Mouse (Mus musculus) layer of hippocampus, postnatal 14 days (tissue): ENCODE measurements around the gene Slk. TPM values are rescaled to one million over a fixed set of nuclear protein-coding genes. Genes with fewer than 3 reads are reported as not detected.
"Not testable (repeated sequence)": the region's sequence is repeated elsewhere in the genome, so short reads cannot be mapped to it uniquely, and the experiment has no call there.

ENCODE experiments used
- DNase-seq, 2 experiments: peaks; one replicate each; pipeline ENCODE4 v3.0.0; 2021 to 2022; ENCODE audit warnings: low spot score in 2 of 2, mixed read lengths in 1 of 2
- total RNA-seq, 2 experiments: library from RNA; stranded (reverse); gene quantifications; 2 replicates each; pipeline ENCODE4 v1.2.3; 2021

Gene Slk
- total RNA-seq, 2 experiments from 2014 or later: 56.5 to 60.7 TPM

DNA sequence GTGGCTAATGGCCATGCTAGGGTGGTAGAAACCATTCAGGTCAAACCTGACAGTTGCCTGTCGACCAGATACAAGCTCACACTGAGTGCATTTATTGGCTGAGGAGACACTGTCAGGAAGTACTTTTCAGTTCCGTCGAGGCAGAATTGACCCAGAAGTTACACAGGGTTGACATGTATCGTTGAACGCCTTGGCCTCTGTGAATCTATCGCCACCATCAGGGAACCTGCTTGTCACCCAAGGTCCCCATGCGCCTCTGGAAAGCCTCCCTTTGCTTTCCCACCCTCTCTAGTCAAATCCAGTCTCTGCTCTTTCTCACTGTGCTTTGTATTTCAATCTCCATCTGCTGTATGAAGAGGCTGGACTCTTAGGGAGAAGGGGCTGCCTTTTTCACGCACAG lies 13.5 kb upstream of the Slk start:
- DNase-seq: no peak

DNA sequence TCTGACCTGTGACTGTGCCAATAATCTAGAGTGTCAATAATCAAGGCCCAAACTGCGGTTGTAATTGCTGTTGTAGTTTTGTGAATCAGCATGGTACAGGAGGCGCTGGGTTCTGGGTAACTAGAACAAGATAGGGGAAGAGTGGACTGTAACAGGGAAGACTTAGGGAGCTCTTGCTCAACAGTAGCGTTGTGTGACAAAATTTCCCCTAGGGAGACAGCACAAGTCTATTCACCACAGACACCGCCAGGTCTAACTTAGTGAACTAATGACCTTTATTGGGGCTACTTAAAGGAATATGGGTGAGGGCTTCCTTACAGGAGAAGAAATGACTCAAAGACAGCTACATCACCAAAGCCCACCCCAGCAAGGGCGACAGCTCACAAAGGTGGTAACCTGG lies 9.4 kb upstream of the Slk start:
- DNase-seq: no peak

DNA sequence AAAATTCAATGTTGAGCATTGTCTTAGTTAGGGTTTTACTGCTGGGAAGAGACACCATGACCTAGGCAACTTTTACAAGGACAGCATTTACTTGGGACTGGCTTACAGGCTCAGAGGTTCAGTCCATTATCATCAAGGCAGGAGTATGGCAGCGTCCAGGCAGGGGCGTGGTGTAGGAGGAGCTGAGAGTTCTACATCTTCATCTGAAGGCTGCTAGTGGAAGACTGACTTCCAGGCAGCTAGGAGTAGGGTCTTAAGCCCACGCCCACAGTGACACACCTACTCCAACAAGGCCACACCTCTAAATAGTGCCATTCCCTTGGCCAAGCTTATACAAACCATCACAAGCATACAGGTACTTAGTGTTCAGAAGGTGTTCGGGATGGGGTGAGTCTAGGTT lies 7.5 kb upstream of the Slk start:
- DNase-seq: not testable (repeated sequence)

- DNase-seq: no peak
These were observed 5.8 kb upstream of the Slk start for GRCm38 (mm10) chr19:47573718-47574117.

GRCm38 (mm10) chr19:47578581-47579224 lies 775 bp upstream of the Slk start:
- DNase-seq: no peak

GRCm38 (mm10) chr19:47579788-47580631 lies 532 bp downstream of the Slk start:
- peak in 1 of 2 experiments; percentile 18 for DNase-seq

GRCm38 (mm10) chr19:47585772-47586171 lies 6.3 kb downstream of the Slk start:
- no peak for DNase-seq

DNA sequence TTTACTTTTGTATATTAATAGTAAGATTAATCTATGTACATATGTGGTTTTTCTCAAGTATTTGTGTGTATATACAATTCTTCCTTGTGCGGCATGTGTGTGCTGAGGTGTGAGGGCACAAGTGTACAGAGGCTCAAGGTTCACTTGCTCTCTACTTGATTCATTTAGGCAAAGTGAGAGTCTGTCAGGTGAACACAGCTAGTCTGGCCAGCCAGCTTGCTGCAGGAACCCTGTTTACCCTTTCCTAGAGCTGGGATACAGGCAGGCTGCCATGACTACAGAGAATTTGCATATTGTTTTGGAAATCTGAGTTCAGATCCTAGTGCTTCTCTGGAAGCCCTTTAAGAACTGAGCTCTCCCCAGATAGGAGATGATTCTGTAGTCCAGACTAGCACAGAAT lies 7.5 kb downstream of the Slk start:
- no peak for DNase-seq

- DNase-seq: no peak
These were observed 29.0 kb downstream of the Slk start for GRCm38 (mm10) chr19:47608513-47608912.

- no peak for DNase-seq
These were observed 34.0 kb downstream of the Slk start for GRCm38 (mm10) chr19:47613442-47613841.

DNA sequence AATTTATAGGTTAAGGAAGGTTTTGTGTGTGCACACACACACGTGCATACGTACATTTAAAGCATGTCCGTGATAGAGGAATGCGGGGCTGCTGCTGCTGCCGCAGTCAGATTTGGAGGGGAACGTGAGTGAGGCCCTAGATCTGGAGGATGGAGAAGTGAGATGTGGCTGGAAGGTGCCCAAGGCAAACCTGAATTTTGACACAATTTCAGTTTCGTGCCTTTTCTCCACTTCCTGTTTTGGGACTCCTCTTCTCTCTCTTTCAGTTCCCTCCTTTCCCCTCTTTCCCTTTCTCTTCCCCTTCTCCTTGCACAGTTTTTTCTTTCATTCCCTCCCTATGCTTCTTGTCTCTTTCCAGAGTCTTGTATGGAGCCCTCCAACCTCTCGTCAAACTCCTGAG lies 42.0 kb downstream of the Slk start:
- DNase-seq: no peak

GRCm38 (mm10) chr19:47624940-47625711 lies 45.6 kb downstream of the Slk start:
- DNase-seq: no peak

- DNase-seq: no peak
These were observed 48.0 kb downstream of the Slk start for GRCm38 (mm10) chr19:47627450-47627849.

DNA sequence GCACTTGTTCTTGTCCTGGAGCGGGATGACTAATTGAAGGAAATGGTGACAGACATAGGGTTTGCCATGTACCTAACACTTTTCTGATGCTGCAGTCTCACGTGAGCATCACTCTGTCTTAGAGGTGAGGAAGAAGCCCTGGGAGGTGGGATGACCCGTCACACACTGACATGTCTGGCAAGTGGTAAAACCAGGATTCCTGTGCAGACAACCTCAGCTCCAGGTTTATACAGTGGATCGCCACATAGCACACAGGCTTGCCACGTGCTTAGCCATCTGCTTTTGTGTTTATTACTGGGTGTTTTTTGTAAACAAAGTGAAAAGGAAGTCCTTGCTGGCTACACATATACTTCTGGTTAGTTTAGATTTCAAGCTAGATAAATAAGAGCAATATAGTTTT lies 49.6 kb downstream of the Slk start:
- DNase-seq: no peak

DNA sequence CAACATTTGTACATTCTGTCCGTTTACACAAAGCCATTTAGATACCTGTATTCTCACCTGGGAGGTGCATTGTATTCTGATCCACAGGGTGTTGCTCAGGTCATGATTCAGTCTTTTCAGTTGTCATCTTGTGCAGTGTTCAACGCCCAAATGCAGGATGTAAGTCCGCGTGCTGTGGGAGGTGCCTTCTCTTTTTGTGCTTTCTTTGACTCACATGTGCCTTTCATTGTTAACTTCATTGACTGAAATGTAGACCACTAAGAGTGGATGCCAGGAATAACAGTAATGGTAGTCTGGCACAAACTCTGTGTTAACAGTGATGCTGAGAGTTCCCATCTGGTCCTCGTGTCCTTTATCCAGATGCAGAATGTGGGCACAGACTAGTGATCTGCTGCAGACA lies 50.9 kb downstream of the Slk start:
- no peak for DNase-seq

DNA sequence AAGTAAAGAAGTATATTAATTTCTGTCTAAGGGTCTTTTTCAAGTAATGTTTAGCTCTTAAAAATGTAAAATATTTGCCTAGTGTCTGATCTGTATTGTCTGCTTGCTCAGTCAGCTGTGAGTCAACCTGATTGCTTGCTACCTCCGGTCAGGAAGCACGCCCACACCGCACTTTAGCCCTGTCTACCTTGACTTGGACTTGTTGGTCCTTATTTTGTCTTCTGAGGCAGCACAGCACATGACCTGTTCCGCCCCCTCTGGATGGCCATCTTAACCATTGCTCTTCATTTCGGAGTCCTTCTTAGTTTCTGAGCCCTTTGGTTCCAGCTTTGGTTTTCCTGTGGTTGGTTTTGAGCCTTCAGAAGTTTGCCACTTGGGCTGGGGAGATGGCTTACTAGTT lies 52.3 kb downstream of the Slk start:
- no peak for DNase-seq

DNA sequence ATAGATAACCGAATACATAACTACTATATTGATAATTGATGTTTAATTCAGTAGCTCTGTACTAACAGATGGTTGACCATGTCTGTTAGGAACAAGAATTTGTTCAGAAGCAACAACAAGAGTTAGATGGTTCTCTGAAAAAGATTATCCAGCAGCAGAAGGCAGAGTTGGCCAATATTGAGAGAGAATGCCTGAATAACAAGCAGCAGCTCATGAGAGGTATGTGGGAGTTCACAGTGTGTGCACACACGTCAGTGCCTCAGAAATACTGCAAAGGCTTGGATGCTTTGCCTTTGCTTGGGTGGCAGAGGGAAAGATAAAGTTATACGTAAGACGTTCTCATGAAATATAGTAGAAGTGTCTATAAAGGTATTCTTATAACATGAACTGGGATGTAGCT lies 55.9 kb downstream of the Slk start:
- DNase-seq: peak in 1 of 2 experiments; percentile 33

DNA sequence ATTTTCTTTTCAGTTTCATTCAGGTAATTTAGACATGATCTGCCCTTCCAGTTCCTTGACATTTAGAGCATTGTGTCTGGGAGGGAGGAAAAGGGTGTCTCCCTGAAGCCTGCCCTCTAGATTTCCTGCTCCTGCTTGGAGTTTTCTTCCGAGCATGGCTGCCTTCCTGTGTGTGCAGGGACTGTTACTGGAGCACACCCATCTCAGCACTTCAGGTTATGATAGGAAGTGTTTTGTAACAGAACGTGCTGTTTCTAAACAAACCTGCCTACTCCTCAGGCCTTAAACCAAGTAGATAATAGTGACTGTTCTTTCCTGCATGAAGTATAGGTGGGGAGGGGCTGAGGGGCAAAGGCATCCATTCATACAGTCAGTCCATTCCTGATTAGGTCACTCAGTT lies 64.4 kb downstream of the Slk start:
- DNase-seq: no peak

DNA sequence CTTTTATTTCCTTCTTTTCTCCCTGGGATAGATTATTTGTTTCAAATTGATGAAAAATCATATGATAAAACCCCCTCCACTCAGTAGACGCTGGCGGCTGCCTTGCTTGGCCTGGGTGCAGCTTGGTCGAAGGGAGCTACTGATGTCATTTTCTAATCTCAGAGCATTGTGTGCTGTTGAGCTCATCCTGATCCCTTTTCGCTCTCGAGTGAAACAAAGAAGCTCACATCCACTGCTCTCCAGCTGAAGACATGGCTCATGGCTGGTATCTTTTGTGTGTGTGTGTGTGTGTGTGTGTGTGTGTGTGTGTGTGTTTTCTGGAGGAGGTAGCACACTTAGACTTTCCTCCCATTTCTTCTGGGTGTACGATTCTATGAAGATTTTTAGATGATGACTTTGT lies 66.1 kb downstream of the Slk start:
- no peak for DNase-seq

GRCm38 (mm10) chr19:47646508-47647120 lies 67.1 kb downstream of the Slk start:
- no peak for DNase-seq

- DNase-seq: no peak
These were observed 69.6 kb downstream of the Slk start for GRCm38 (mm10) chr19:47649071-47649470.
